Mouse (Mus musculus) hindbrain, postnatal 0 days (tissue): ENCODE data around the gene Ehhadh. TPM values are rescaled to one million over a fixed set of nuclear protein-coding genes. Genes with fewer than 3 reads are reported as not detected.
A peak's percentile ranks its signal among the peaks of the same experiment; 100 is the strongest.

ENCODE experiments used
- ATAC-seq: fragments of 200-750 bp; cut with Nextera tagmentation; 2 replicates; pipeline ENCODE4 v1.8.0; 2017; ENCODE audit warnings: mild to moderate bottlenecking, moderate TSS enrichment, moderate library complexity
- DNase-seq: peaks from one replicate; pipeline ENCODE4 v3.0.0-alpha.2; 2015; ENCODE audit warnings: low spot score
- H3K27ac ChIP-seq: fragments of 300-500 bp; sonication (generic); 2 replicates; pipeline ENCODE4 v1.5.1; 2014; ENCODE audit warnings: mild to moderate bottlenecking
- H3K27me3 ChIP-seq: fragments of 300-500 bp; sonication (generic); 2 replicates; pipeline ENCODE4 v1.6.1; 2014; ENCODE audit warnings: low read length, mixed read lengths; ENCODE audit not compliant: insufficient read depth
- H3K36me3 ChIP-seq: fragments of 300-500 bp; sonication (generic); 2 replicates; pipeline ENCODE4 v1.6.1; 2014; ENCODE audit warnings: low read length, mixed read lengths; ENCODE audit not compliant: insufficient read depth
- H3K4me1 ChIP-seq: fragments of 300-500 bp; sonication (generic); 2 replicates; pipeline ENCODE4 v1.6.1; 2014; ENCODE audit warnings: antibody characterized with exemption, low read length, mixed read lengths; ENCODE audit not compliant: insufficient read depth
- H3K4me2 ChIP-seq: fragments of 300-500 bp; sonication (generic); 2 replicates; pipeline ENCODE4 v1.6.1; 2014; ENCODE audit warnings: low read depth, mild to moderate bottlenecking, low read length, moderate library complexity, mixed read lengths
- H3K4me3 ChIP-seq: fragments of 300-500 bp; sonication (generic); 2 replicates; pipeline ENCODE4 v1.5.1; 2014; ENCODE audit warnings: low read length
- H3K9ac ChIP-seq: fragments of 300-500 bp; sonication (generic); replicated peaks from 2 replicates; pipeline ENCODE4 v1.6.1; 2014; ENCODE audit warnings: mild to moderate bottlenecking, low read length, moderate library complexity, mixed read lengths
- H3K9me3 ChIP-seq: fragments of 300-500 bp; sonication (generic); 2 replicates; pipeline ENCODE4 v1.6.1; 2016; ENCODE audit warnings: low read length, mixed read lengths
- CTCF ChIP-seq: IDR thresholded peaks from 2 replicates; pipeline ENCODE4 v1.5.1; 2016; ENCODE audit warnings: antibody characterized with exemption, control low read depth, low read depth
- WGBS: fragments of 180-500 bp; shearing (Covaris S2); extraction: QIAGEN DNeasy Blood & Tissue Kit; methylation state at CpG from one replicate; pipeline ENCODE4 v1.1.7; 2014; 5-methylcytosine and 5-hydroxymethylcytosine counted together
- polyA plus RNA-seq: library from polyadenylated mRNA; unstranded; fragments of >200 nt; fragmentation: Nextera tagmentation; extraction: Ambion mirVana; gene quantifications from 2 replicates; pipeline ENCODE4 v1.2.1, GENCODE M21; 2015
- total RNA-seq: library from RNA; depleted of rRNA; stranded (reverse); fragments of >200 nt; gene quantifications from 2 replicates; pipeline ENCODE4 v1.2.3, GENCODE M21; 2014

Gene Ehhadh
- total and polyA plus RNA-seq, 2 experiments from 2014 or later, result 2.2 to 2.6 TPM

DNA sequence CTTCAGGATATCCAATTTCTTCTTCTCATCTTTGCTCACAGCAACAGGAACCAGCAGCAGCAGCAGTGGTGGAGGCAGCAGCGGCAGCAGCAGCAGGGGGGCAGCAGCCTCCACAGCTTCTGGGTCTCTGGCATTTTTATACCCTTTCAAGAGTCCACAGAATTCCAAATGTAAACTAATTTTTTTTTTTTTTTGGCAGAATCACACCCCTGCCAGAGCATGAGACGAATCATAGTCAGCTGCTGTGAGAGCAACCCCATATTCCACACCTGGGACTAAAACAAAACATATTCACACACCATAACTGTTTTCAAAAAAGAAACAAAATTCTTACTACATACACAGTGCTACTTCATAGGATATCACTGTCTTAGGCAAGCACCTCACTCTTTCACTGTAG is 1.6 kb upstream of the Ehhadh start:
- ATAC-seq, result no peak
- H3K9ac ChIP-seq, result no peak overlapping the region
- DNase-seq, result no peak
- H3K4me2 ChIP-seq, result no peak overlapping the region
- no peaks in the 10 kb centered on the region for H3K9me3 ChIP-seq
- no peak for TF ChIP-seq CTCF
- no peak overlapping the region for H3K4me3 ChIP-seq
- WGBS, result 84% methylated on average over 2 of the region's 2 CpGs
- H3K4me1 ChIP-seq, result 0 out of 2 replicates have a peak, but pooled peaks cover 6% of the 10 kb centered on the region
- H3K27me3 ChIP-seq, result no peaks in the 10 kb centered on the region
- no peaks in the 10 kb centered on the region for H3K36me3 ChIP-seq
- H3K27ac ChIP-seq, result no peak overlapping the region

DNA sequence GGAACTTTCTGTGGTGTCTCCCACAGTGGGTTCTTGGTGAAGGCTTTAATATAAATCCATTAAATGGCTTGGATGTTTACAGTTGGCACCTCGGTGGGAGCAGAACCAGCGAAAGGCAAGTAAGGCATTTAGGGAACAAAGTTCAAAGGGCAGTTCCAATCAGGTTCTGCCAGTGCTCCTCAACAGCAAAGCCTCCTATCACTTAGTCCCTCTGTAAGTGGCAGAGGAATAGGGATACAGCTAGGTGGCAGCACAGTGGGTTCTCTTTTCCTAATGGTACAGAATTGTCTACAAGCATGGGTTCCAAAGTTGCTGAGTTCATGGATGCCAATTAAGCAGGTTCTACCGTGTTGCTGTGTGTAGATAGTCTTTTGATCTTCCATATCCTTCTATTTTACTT is 974 bp upstream of the Ehhadh start:
- DNase-seq (no peak), ATAC-seq (no peak)
- Histone ChIP-seq H3K9me3 (no peaks in the 10 kb centered on the region), H3K4me1 (0 out of 2 replicates have a peak, but pooled peaks cover 6% of the 10 kb centered on the region), H3K27ac (no peak overlapping the region), H3K9ac (no peak overlapping the region), H3K36me3 (no peaks in the 10 kb centered on the region), H3K27me3 (no peaks in the 10 kb centered on the region), H3K4me3 (no peak overlapping the region), H3K4me2 (no peak overlapping the region)
- WGBS, result 54% methylated on average over 3 of the region's 3 CpGs
- peak; percentile 49 for TF ChIP-seq CTCF

DNA sequence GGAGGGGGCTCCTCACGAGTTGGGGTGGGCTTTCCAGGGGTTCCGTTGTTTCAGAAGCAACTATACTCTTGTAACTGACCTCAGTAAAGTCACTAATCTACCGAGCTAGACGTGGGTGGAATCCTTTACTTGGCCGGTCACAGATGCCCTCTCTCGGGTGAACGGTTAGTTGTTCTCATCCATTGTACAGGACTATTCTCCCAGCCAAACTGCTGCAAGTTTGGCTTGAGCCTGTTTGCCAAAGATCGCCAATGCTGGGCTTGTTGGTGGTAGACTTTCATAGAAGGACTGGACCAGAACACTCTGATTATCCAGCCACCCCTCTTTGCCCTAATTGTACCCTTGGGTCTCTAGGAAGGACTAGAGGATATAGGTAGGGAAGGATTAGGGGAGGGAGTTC is 1.3 kb downstream of the Ehhadh start:
- H3K27me3 ChIP-seq, result no peaks in the 10 kb centered on the region
- H3K9ac ChIP-seq, result no peak overlapping the region
- H3K36me3 ChIP-seq, result no peaks in the 10 kb centered on the region
- no peaks in the 10 kb centered on the region for H3K9me3 ChIP-seq
- no peak for DNase-seq
- H3K4me3 ChIP-seq, result no peak overlapping the region
- no peak overlapping the region for H3K27ac ChIP-seq
- no peak for TF ChIP-seq CTCF
- H3K4me1 ChIP-seq, result 0 out of 2 replicates have a peak, but pooled peaks cover 6% of the 10 kb centered on the region
- 79% methylated on average over 8 of the region's 8 CpGs for WGBS
- ATAC-seq, result no peak
- H3K4me2 ChIP-seq, result no peak overlapping the region

DNA sequence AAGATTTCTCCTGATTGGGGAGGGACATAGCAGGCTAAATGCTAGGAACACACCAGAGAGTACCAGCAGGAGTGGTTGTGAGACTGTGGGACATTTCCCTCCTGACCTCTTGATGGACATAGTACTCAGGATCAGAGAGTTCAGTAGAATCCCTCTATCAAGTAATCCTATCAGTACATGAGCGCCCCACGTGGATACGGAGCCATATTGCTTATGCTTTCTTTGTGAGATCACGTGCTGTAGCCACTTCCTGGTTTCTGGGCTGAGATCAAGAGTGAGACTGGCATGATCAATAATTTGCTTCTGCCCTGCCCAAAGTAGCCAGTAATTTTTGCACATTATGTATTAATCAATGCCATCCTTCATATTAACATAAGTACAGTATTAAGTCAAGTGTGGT is 2.6 kb downstream of the Ehhadh start:
- Histone ChIP-seq H3K9me3 (no peaks in the 10 kb centered on the region), H3K4me2 (no peak overlapping the region), H3K27ac (no peak overlapping the region), H3K4me3 (no peak overlapping the region), H3K36me3 (no peaks in the 10 kb centered on the region), H3K27me3 (no peaks in the 10 kb centered on the region), H3K9ac (no peak overlapping the region), H3K4me1 (0 out of 2 replicates have a peak, but pooled peaks cover 6% of the 10 kb centered on the region)
- TF ChIP-seq CTCF, result no peak
- no peak for DNase-seq
- ATAC-seq, result no peak
- 77% methylated on average over 4 of the region's 4 CpGs for WGBS

DNA sequence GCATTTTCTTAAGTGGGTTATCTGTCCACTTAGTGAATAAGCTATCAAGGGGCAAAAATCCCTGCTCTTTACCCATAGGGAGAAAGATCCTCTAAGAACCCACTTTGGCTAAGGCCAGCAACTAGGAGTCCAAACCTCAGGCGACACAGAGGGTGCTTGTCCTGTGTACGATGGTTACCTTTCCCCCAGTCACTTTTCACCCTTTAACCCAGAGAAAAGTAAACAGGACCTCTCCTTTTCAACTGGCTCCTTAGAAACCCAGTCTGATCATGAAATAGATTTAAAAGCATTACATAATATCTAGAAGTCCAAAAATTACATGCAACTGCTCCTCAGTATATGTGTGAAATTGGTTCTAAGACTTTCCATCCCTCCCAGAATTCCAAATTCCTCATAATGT is 4.8 kb downstream of the Ehhadh start:
- no peaks in the 10 kb centered on the region for H3K36me3 ChIP-seq
- 0 out of 2 replicates have a peak, but pooled peaks cover 6% of the 10 kb centered on the region for H3K4me1 ChIP-seq
- no peaks in the 10 kb centered on the region for H3K27me3 ChIP-seq
- H3K27ac ChIP-seq, result no peak overlapping the region
- DNase-seq (no peak), ATAC-seq (no peak)
- H3K9me3 ChIP-seq, result no peaks in the 10 kb centered on the region
- H3K4me3 ChIP-seq, result no peak overlapping the region
- no peak overlapping the region for H3K4me2 ChIP-seq
- H3K9ac ChIP-seq, result no peak overlapping the region
- 82% methylated on average over 2 of the region's 2 CpGs for WGBS
- no peak for TF ChIP-seq CTCF

DNA sequence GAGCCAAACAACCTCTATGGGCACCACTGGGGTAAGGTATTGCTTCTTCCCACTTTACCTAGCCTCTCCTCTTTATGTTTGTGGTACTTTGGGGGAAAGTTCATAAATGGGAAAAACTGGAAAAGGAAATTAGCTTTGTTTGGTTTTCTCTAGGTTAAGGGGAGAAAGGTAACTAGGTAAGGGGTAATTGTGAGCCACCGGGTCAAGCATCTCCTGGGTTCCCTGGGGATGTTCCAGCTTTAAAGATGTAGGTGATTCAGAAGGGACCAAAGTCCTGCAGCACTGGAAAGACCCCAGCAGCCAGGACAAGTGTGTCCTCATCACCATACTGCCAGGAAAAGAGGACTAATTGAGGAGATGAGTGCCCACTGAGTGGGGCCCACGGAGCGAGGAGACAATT is 5.7 kb downstream of the Ehhadh start:
- Histone ChIP-seq H3K36me3 (no peaks in the 10 kb centered on the region), H3K9ac (no peak overlapping the region), H3K4me2 (no peak overlapping the region), H3K4me1 (no peaks in the 10 kb centered on the region), H3K4me3 (no peak overlapping the region), H3K9me3 (no peaks in the 10 kb centered on the region), H3K27me3 (no peaks in the 10 kb centered on the region), H3K27ac (no peak overlapping the region)
- ATAC-seq (no peak), DNase-seq (no peak)
- TF ChIP-seq CTCF, result no peak
- 85% methylated on average over 3 of the region's 3 CpGs for WGBS

DNA sequence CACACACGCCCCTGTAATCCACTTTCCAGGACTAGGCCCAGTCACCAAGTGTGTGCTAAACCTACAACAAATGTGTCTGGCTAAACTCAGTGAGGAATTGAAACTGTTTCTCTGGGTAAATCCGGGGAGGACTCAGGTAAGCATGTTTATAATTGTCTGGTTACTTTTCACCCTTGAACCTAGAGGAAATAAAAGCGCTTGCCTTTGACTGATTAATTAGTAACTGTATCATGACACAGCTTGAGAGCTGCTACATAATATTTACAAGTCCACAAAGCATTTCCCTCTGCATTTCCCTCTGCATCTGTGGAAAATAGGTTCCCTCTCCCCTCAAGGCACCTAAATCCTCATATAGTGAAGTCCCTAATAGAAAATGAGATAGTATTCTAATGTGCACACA is 6.3 kb downstream of the Ehhadh start:
- no peak overlapping the region for H3K9ac ChIP-seq
- no peak for ATAC-seq
- no peak overlapping the region for H3K4me3 ChIP-seq
- no peak for TF ChIP-seq CTCF
- H3K4me2 ChIP-seq, result no peak overlapping the region
- no peak for DNase-seq
- no peaks in the 10 kb centered on the region for H3K9me3 ChIP-seq
- no peaks in the 10 kb centered on the region for H3K36me3 ChIP-seq
- no peaks in the 10 kb centered on the region for H3K4me1 ChIP-seq
- WGBS, result 77% methylated on average over 3 of the region's 3 CpGs
- H3K27me3 ChIP-seq, result no peaks in the 10 kb centered on the region
- H3K27ac ChIP-seq, result no peak overlapping the region
